Mouse (Mus musculus) ES-Bruce4 (cell line): ENCODE results near the gene Rps6ka3.

Source experiments
- CTCF ChIP-seq: IDR thresholded peaks from one replicate; pipeline ENCODE4 v1.8.1; 2011; ENCODE audit warnings: low read depth, low read length
- EP300 ChIP-seq: IDR thresholded peaks from 2 replicates; pipeline ENCODE4 v1.6.1; 2011; ENCODE audit warnings: low read depth, low read length; ENCODE audit not compliant: insufficient read depth

- TF ChIP-seq CTCF (no peak), EP300 (no peak)
These were observed 45.2 kb downstream of the Rps6ka3 start for GRCm38 (mm10) chrX:159255123-159255978.
